Mouse (Mus musculus): ENCODE measurements at regions not wholly inside any gene's neighbourhood (a gene's known extent, or its start where the extent isn't known, plus 50 kb on each side); places are given as distances from the start of the nearest gene placed in this dataset.
"Not testable (repeated sequence)": the region's sequence is repeated elsewhere in the genome, so short reads cannot be mapped to it uniquely, and the experiment has no call there.

- no peak overlapping the region for H3K9ac ChIP-seq (ENCODE audit: insufficient read depth, low read depth)
- no peaks in the 10 kb centered on the region for H3K79me2 ChIP-seq (replicated peaks; ENCODE audit: control insufficient read depth, extremely low read depth, insufficient read depth, poor library complexity, severe bottlenecking)
- no peaks in the 10 kb centered on the region for H3K36me3 ChIP-seq (replicated peaks in 1 of 2; ENCODE audit: control insufficient read depth in 1 of 2, insufficient read depth in 1 of 2, low read length in 1 of 2)
- TF ChIP-seq TCF12 (IDR thresholded peaks at IDR 0.05; ENCODE audit: low read depth, low read length) (no peak), PAX5 (IDR thresholded peaks at IDR 0.05; ENCODE audit: low read length) (no peak), GABPA (IDR thresholded peaks at IDR 0.05; ENCODE audit: insufficient replicate concordance, low read depth, low read length) (no peak), POLR2A (IDR thresholded peaks at IDR 0.05; ENCODE audit: low read depth, low read length) (no peak), IRF4 (IDR thresholded peaks at IDR 0.05; ENCODE audit: low read depth, low read length) (no peak), CHD1 (IDR thresholded peaks at IDR 0.05; ENCODE audit: low read depth, low read length) (no peak), HCFC1 (IDR thresholded peaks at IDR 0.05; ENCODE audit: low read depth, low read length) (no peak), MAFK (IDR thresholded peaks at IDR 0.05; ENCODE audit: insufficient replicate concordance, low read length) (no peak), E2F4 (IDR thresholded peaks at IDR 0.05; ENCODE audit: insufficient replicate concordance, low read depth, low read length) (no peak), CTCF (conservative IDR thresholded peaks at IDR 0.05 in 1 of 2, IDR thresholded peaks at IDR 0.05 in 1 of 2; ENCODE audit: low read depth in 2 of 2, low read length in 2 of 2) (no peak), MYC (IDR thresholded peaks at IDR 0.05; ENCODE audit: low read depth, low read length) (no peak), ZKSCAN1 (IDR thresholded peaks at IDR 0.05; ENCODE audit: borderline replicate concordance, low read depth, low read length) (no peak), EP300 (IDR thresholded peaks at IDR 0.05; ENCODE audit: low read length) (no peak), RAD21 (IDR thresholded peaks at IDR 0.05; ENCODE audit: low read depth, low read length) (no peak), BHLHE40 (IDR thresholded peaks at IDR 0.05; ENCODE audit: low read depth, low read length) (no peak), JUND (conservative IDR thresholded peaks at IDR 0.05; ENCODE audit: low read depth, low read length) (no peak)
- no peaks in the 10 kb centered on the region for H3K27me3 ChIP-seq (replicated peaks)
- no peak overlapping the region for H3K27ac ChIP-seq (ENCODE audit: insufficient read depth, low read depth)
- DNase-seq (ENCODE audit: extremely low read depth): no peak
- no peak overlapping the region for H3K4me3 ChIP-seq (replicated peaks in 1 of 3; ENCODE audit: low read depth in 2 of 3, low read length in 2 of 3, poor library complexity in 1 of 3)
- H3K4me2 ChIP-seq (ENCODE audit: insufficient read depth, low read depth, poor library complexity, severe bottlenecking): no peak overlapping the region
- no peaks in the 10 kb centered on the region for H3K9me3 ChIP-seq (replicated peaks; ENCODE audit: low read length)
- in situ Hi-C loops (cut with MboI; ENCODE audit: low pct_ligation_motif_present, low pct_unique_long_range_greater_than_20kb, low sequenced_read_pairs): no loop called here
- dilution Hi-C loops (cut with MboI; ENCODE audit: extremely low pct_ligation_motif_present, extremely low pct_unique_long_range_greater_than_20kb, low sequenced_read_pairs): no loop called here
- H3K4me1 ChIP-seq (ENCODE audit: control insufficient read depth in 1 of 2, insufficient read depth in 2 of 2): no peaks in the 10 kb centered on the region
These were observed 189.7 kb upstream of the St8sia4 start for GRCm38 (mm10) chr1:95857110-95857509.

GRCm38 (mm10) chr1:95834652-95835051, 167.3 kb upstream of the St8sia4 start:
- dilution Hi-C loops (cut with MboI; ENCODE audit: extremely low pct_ligation_motif_present, extremely low pct_unique_long_range_greater_than_20kb, low sequenced_read_pairs): no loop called here
- in situ Hi-C loops (cut with MboI; ENCODE audit: low pct_ligation_motif_present, low pct_unique_long_range_greater_than_20kb, low sequenced_read_pairs): no loop called here
- no peaks in the 10 kb centered on the region for H3K4me1 ChIP-seq (ENCODE audit: control insufficient read depth in 1 of 2, insufficient read depth in 2 of 2)

GRCm38 (mm10) chr1:95830694-95831093, 163.3 kb upstream of the St8sia4 start:
- dilution Hi-C loops (cut with MboI; ENCODE audit: extremely low pct_ligation_motif_present, extremely low pct_unique_long_range_greater_than_20kb, low sequenced_read_pairs); H3K9me3 ChIP-seq (replicated peaks; ENCODE audit: low read length): not testable (repeated sequence)

More at GRCm38 (mm10) chr1:95834652-95835051, 167.3 kb upstream of the St8sia4 start:
- H3K36me3 ChIP-seq (replicated peaks in 1 of 2; ENCODE audit: control insufficient read depth in 1 of 2, insufficient read depth in 1 of 2, low read length in 1 of 2): no peaks in the 10 kb centered on the region
- no peak overlapping the region for H3K9ac ChIP-seq (ENCODE audit: insufficient read depth, low read depth)
- no peaks in the 10 kb centered on the region for H3K27me3 ChIP-seq (replicated peaks)
- no peaks in the 10 kb centered on the region for H3K79me2 ChIP-seq (replicated peaks; ENCODE audit: control insufficient read depth, extremely low read depth, insufficient read depth, poor library complexity, severe bottlenecking)
- no peak overlapping the region for H3K27ac ChIP-seq (ENCODE audit: insufficient read depth, low read depth)
- TF ChIP-seq SMC3 (IDR thresholded peaks at IDR 0.05; ENCODE audit: low read depth, low read length) (no peak), RAD21 (IDR thresholded peaks at IDR 0.05; ENCODE audit: low read depth, low read length) (peak; percentile 31)
- no peak overlapping the region for H3K4me2 ChIP-seq (ENCODE audit: insufficient read depth, low read depth, poor library complexity, severe bottlenecking)
- H3K9me3 ChIP-seq (replicated peaks; ENCODE audit: low read length): no peaks in the 10 kb centered on the region
- DNase-seq (ENCODE audit: extremely low read depth): no peak
- no peak overlapping the region for H3K4me3 ChIP-seq (replicated peaks in 1 of 3; ENCODE audit: low read depth in 2 of 3, low read length in 2 of 3, poor library complexity in 1 of 3)

More at GRCm38 (mm10) chr1:95830694-95831093, 163.3 kb upstream of the St8sia4 start:
- H3K79me2 ChIP-seq (replicated peaks; ENCODE audit: control insufficient read depth, extremely low read depth, insufficient read depth, poor library complexity, severe bottlenecking); DNase-seq (ENCODE audit: extremely low read depth); in situ Hi-C loops (cut with MboI; ENCODE audit: low pct_ligation_motif_present, low pct_unique_long_range_greater_than_20kb, low sequenced_read_pairs); H3K36me3 ChIP-seq (replicated peaks in 1 of 2; ENCODE audit: control insufficient read depth in 1 of 2, insufficient read depth in 1 of 2, low read length in 1 of 2); H3K4me1 ChIP-seq (ENCODE audit: control insufficient read depth in 1 of 2, insufficient read depth in 2 of 2); H3K9ac ChIP-seq (ENCODE audit: insufficient read depth, low read depth); H3K27ac ChIP-seq (ENCODE audit: insufficient read depth, low read depth); H3K4me3 ChIP-seq (replicated peaks in 1 of 3; ENCODE audit: low read depth in 2 of 3, low read length in 2 of 3, poor library complexity in 1 of 3); H3K27me3 ChIP-seq (replicated peaks); H3K4me2 ChIP-seq (ENCODE audit: insufficient read depth, low read depth, poor library complexity, severe bottlenecking): not testable (repeated sequence)
